Mouse (Mus musculus): Measurements from ENCODE around the gene Gmeb2.

DNA sequence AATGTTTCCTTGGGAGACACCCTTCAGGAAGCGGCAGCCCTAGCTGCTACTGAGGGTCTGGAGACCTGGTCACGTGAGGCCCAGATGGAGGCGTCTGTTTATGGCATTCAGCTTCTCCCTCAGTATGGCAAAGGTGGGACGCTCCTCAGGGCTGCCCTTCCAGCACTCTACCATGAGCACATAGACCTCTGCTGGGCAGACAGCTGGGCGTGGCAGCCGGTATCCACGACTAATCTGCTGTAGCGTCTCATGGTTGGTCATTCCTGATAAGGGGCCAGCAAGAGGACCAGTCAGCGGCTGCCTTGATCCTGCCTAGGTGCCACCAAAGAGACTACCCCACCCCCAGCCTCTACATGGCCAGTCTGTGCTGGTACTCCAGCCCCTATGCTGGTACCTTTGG lies 81.7 kb downstream of the Gmeb2 start:
- no peak for TF ChIP-seq CTCF (conservative IDR thresholded peaks at IDR 0.05; ENCODE audit: insufficient read depth, insufficient read length, low read depth, low read length)
- TF ChIP-seq POLR2A (IDR thresholded peaks at IDR 0.05; ENCODE audit: low read depth, low read length) = no peak

All from kidney, adult 2 months (tissue).